Mouse (Mus musculus) adrenal gland, postnatal 25 days (tissue): ENCODE data around the gene Ino80e. TPM values are rescaled to one million over a fixed set of nuclear protein-coding genes. Genes with fewer than 3 reads are reported as not detected.
A peak's percentile ranks its signal among the peaks of the same experiment; 100 is the strongest.
"Not testable (repeated sequence)": the region's sequence is repeated elsewhere in the genome, so short reads cannot be mapped to it uniquely, and the experiment has no call there.

Experiments
- DNase-seq: peaks from one replicate; pipeline ENCODE4 v3.0.0; 2021; ENCODE audit warnings: mixed read lengths
- long read RNA-seq: library from polyadenylated mRNA; stranded (forward); transcript quantifications from one replicate; pipeline ENCODE4 v2.0.0, GENCODE M21; 2021
- total RNA-seq: library from RNA; stranded (reverse); gene quantifications from 2 replicates; pipeline ENCODE4 v1.2.3, GENCODE M21; 2021

Gene Ino80e
- total RNA-seq = 44.4 and 50.5 TPM in 2 replicates
- long read RNA-seq, transcript Ino80e-203 (7 exons, 1,973 nt) = major isoform, 7 of 21 reads
- long read RNA-seq, partial matches to known transcripts = 4 of 21 reads
- long read RNA-seq, other reads (novel, unspliced or antisense) = 7 of 21 reads

DNA sequence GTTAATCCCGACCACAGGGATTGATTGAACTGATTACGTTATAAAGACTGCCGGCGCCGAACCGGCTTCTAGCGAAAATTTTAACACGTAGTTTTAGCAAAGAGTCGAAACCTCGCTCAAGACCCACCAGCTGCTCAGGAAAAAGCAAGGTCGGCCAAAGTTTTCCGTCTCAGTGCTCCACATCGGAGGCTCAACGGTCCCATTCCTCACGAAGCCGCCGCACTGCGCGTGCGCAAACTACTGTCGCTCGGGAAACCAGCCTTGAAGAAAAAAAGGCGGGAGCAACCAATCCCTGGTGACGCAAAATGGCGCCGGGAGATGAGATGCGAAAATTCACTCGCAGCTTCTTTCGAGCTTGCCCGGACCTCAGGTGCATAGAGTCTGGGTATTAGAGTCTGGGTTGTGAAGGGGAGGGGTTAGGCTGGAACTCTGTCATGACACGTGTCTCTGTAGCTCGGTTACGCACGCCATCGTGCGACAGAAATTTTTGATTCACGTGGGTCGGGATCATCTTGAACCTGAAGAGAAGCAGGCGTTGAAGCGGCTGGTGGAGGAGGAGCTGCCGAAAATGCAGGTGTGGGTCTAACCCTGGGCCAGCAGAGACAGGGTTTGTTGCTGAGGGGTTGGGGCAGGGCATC, at the start of gene Ino80e:
Gene Ino80e (minus strand): TSS at position 231 of the 638 bp plus-strand sequence.
- DNase-seq = peak; percentile 94

DNA sequence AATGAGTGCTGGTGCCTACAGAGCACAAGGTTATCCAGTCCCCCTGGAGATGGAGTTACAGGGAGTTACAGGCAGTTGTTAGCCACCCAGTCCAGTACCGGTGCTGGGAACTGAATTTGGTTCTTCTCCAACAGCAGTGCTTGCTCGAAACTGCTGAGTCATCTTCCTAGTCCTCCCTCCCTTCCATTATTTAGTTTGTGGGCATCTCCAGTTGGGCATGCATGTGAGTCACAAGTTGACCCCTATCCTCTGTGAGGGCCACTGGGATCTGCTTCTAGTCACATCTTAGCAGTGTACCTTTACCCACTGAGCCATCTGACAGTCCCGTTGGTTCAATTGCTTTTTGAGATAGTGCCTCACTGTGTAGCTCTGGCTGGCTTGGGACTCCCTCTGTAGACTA, 43.4 kb upstream of the Ino80e start:
- no peak for DNase-seq

DNA sequence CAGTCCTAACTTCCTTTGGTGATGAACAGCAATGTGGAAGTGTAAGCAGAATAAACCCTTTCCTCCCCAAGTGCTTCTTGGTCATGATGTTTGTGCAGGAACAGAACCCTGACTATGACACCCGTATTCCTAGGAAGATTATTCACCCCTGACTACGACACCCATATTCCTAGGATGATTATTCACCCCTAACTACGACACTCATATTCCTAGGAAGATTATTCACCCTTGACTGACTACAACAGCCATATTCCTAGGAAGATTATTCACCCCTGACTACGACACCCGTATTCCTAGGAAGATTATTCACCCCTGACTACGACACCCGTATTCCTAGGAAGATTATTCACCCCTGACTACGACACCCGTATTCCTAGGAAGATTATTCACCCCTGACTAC, 37.6 kb upstream of the Ino80e start:
- DNase-seq = not testable (repeated sequence)

DNA sequence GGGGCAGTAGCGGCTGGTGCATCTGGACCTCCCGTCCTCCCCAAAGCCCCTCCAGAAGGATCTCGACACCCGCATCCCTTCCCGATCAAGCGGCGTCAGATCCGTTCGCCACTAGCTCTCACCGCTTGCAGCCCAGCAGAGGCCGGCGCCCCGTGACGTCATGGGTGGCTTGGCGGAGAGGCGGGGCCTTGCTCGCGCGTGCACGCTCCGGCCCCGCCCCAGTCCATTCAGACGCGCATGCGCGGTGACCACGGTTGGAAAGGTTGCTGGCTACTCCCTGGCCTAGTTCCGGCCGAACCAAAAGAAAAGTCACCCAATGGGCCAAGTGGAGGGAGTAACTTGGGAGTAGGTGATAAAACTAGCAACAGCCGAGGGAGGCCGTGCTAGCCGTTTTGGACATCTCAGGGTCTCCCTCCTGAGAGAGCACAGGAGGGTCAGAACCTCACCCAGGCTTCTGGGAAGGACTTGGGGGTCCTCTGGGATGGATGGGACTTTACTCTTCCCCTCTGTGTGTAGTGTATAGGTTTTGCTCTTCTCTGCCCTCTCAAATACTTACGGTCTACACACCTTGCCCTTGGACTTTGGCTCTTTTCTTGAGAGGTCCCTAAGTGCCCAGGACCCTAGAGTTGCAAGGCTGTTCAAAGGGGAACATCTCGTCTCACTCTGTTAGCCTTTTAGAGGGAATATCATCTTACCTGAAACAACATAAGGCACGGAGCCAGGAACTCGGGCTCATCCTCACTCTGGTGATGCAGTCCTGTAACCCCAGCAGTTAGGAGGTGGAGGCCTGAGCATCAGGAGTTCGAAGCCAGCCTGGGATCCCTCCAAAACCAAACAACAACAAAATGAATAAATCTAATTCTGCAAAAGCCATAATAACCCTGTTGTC, 36.2 kb upstream of the Ino80e start:
- DNase-seq = peak; percentile 100

DNA sequence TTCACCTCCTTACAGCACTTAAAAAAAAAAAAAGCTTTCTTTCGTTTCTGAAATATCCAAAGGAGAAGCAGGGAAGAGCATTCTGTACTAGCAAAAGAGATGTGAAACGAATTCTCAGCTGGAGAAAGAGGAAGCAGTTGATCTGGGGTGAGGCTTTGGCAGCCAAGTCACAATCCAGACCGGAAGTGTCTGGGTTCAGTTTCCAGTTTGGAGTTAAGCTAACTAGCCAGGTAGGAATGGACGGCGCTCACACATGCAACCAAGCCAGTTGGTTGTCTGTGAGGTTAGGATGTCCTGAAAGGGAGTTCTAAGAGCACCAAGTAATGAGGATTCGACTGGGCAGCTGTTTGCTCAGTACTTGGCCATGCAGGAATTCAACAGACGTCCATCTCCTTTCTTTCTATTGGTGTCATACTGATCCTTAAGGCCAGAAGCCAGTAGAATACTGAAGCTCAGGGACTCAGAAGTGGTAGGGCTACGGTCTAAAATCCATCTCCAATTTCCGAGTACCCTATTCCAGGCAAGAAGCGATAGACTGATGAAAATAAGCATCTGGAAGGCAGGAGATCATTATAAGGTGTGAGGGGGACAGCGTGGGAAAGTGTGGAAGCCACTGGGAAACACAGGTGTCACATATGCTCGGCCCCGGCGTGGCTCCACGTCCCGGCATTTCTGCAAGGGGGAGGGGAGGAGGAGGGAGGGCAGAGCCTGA, 35.4 kb upstream of the Ino80e start:
- DNase-seq = no peak

DNA sequence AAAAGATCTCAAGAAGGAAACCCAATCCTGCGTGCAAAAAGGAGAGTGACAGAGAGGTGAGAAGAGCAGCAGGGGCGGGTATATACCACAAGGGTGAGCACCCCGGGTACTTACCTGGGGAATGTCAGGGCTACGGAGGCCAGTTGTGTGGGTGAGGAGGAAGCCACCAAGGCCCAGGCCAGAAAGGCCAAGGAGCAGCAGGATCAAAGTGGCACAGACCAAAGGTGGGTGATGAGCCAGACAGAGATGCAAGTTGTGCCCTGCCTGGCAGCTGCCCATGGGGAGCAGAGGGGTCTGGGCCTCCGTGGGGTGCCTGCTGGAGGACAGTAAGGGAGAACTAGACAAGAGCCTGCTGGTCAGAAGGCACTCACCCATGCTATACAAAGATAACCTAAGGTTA, 34.7 kb upstream of the Ino80e start:
- DNase-seq = no peak

DNA sequence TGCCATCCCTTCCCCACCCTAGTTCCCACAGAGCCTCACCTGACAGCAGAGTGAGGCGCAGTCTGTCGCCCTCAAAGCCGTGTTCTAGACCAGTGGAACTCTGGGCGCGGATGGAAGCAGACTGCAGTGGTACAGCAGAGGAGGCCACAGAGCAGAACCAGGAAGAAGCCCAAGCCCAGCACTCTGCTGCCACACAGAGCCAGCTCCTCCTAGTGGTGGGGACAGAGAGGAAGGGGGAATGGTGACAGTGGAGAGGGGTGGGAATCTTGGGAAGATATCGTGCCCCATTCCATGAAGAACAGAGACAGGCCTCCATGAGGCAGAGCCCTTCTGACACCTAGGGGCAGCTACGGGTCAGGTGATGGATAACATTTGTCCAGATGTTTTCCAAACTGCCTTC, 26.7 kb upstream of the Ino80e start:
- no peak for DNase-seq

DNA sequence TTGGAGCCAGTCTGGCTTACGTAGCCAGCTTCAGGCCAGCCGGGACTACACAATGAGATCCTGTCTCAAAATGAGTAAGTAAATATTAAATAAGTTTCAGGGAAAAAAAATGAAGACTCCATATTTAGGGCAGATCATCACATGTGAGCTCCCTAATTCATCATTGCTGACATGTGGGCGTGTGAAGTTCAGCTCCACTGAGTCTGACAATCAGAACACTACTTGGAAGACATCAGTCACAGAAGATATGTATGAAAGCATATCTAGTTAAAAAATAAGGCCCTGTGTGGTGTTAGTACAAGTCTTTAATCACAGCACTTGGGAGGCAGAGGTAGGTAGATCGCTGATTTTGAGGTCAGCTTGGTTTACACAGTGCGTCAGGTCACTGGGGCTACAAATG, 25.1 kb upstream of the Ino80e start:
- DNase-seq = no peak

DNA sequence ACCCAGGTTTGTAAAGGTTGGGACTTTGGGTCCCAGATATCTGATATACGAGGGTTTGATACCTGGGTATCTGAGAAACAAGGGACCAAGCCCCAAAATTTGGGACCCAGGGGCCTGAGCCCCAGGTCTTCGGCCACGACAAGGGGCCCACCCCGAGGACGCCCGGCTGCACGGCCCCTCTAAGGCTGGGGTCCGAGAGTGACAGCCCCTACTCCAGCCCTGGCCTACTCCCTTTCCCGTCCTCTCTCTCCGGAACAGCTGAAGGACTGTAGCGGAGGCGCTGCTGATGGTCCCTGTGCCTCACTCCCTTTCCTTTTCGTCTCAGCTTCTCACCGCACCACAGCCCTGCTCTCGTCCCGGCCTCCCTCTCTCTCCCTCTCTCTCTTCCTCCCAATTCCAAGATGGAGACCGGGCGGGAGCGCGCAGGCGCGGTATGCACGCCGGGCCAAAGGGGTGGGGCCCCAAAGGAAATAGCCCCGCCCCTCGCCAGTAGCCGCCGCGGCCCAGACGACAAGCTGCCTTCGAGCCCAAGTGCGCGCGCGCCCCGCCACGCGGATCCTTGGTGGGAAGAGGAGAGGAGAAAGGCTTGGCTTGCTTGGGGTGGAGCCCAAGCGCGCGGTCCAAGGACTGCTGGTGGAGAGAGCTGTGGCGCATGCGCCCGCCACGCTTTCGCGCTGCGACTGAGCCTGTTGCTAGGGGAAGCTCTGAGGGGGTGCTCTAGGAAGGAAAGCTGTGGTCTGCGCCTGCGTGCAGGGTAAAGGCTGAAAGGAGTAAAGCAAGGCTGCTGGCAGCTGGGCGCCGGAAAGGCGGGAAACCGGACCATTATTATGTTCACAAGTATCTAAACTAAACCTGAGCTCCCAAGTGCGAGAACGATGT, 22.3 kb upstream of the Ino80e start, which contains the start of gene Taok2:
Gene Taok2 (minus strand): TSS at position 418 of the 879 bp plus-strand sequence.
- DNase-seq = peak; percentile 99

DNA sequence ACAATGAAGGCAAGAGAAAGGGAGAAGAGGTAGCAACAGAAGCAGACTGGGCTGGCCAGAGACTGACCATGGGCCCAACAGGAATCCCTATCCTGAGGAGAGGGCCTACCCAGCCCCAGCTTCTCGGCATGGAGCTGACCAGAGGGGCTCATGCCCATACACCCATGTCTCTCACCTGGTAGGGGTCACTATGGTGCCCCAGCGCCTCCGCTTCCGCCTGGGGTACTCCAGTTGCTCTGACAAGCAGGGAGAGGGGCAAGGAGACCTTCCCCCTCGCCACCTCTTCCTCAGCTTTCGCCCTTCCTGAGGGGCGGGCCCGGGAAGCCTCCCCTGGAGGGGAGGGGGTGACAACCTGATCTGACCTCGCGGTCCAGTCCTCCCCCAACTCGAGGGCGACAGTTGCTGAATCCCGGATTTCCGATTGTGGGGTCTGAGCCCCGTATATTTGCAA, 21.6 kb upstream of the Ino80e start:
- DNase-seq = no peak

DNA sequence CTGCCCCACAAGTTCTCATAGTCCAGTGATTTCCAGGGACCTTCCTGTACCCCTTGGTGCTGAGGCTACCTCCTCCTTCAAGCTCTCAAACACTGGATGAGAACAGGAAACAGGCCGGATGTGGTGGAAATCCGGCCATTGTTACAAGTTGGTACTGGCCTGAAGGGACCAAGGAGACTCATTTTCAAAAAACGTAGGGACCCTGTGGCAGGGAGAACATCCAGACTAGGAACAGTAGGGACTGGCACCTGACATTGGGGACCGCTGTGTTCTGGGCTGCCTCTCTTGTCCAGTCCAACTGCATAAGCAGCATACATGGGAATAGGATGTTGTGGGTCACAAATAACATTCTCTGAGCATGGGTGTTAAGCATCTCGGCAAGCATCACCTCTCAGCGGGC, 18.9 kb upstream of the Ino80e start:
- DNase-seq = no peak

DNA sequence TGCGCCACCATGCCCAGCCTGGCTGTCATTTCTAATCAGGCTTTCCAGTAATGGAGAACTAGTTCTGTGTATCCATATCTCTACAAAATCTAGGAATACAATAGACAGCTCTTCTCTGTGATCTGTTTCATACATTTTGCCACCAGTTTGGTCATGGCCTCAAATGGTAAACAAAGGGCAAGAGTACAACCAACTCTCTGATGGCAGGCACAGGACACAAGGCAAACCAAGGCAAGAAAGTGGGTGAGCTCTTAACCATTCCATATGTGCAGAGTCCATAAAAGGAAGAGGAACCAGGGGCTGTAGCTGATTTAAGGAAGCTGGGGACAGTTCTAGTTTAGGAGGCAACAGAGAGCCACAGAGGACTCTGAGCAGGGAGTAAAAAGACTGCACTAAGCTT, 15.1 kb upstream of the Ino80e start:
- no peak for DNase-seq

DNA sequence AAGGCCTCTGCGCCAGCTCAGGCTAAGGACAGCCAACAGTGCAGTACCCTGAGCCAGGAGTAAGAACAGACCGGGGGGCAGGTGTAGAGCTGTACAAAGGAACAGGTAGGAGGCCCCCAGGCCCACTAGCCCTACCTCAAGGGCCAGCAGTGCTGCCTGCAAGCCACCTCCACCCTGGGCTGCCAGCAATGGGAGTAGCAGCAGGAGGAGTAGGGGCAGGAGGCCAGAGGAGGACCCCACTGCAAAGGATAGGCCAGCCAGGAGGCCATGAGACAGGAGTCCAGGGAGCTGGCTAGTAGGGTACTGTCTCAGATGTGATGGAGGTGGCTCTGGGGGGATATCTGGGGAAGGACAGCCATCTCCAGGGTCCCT, 8.3 kb upstream of the Ino80e start:
- no peak for DNase-seq

DNA sequence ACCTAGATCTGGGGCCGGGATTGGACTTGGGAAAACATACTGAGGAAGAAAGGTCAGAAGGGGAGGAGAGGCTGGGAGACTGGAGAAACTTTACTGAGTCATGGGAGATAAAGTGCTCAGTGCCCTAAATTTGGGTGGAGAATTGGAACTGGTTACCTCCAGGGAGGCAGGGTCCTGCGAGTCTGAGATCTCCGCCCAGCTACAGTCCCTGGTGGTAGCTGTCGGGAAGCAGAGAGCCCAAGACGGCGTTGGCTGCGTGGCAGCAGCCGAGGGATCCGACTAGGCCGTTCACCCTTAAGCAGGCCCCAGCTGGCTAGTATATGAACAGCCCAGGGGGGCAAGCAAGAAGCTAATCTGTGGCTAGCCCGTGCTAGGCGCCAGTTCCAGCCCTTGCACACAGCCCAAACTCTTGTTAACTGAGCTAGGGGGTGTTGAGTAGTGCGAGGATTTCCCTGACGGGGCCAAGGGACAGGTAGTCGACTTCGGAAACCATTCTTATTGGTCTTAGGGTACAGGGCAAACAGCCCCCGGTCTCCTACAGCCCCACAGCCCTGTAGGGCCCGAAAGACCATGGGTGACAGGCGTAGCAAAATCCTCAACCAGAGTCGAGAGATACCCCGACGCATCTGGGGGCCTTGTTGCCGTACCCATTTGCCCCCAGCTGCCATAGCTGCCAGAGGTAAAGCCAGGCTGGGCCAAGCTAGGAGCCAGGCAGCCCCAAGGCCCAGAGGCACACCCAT, 7.8 kb upstream of the Ino80e start:
- DNase-seq = no peak

DNA sequence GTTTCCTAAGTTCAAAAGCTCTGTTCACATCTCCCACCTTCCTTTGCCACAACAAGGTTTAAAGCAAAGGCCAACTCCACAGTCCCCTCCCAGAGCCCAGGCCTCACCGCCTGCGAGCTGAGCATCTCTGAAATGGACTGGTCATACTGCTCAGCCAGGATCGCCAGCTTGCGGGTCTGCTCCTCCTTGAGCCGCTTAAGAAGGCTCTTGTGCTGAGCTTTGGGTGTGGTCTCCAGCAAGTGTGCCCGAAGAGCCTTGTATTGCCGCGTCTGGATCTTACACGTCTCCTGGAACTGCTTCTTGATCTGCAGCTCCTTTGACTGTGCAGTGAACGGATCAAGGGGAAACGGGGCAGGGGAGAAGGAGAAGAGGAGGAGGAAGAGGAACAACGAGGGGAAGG, 5.8 kb upstream of the Ino80e start:
- DNase-seq = no peak

DNA sequence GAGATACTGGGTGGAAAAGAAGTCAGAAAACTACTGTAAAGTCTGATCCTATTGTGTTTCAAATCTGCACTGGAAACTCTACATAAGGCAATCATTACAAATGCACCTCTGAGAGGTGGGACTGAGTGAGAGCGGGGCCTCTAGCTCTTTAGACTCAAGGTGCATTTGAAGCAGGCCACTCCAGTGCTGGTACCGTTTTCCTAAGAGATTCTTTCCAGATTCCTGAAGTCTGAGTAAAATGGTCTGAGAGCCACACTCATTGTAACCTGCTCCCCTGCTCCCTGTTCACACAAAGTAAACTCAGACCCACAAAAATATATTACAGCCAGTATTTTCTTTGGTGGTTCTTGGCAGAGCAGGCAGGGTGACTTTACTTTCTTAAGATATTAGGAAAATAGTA, 5.4 kb upstream of the Ino80e start:
- no peak for DNase-seq

DNA sequence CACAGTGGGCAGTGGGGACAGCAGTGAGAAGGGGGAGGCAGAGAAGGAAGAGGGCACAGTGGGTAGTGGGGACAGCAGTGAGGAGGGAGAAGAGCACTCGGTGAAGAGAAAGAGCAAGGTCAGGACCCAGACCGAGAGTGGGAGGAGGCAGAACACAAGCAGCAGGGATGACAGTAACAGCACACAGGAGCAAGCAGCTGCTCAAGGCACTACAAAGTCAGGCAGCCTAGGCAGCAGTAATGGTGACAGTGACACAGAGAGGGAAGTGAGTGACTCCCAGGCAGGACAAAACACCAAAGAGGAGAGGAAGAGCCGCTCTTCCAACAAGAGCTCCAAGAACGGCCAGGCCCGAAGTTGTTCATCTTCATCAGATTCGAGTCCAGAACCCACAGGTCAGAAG, 1.6 kb upstream of the Ino80e start:
- no peak for DNase-seq

DNA sequence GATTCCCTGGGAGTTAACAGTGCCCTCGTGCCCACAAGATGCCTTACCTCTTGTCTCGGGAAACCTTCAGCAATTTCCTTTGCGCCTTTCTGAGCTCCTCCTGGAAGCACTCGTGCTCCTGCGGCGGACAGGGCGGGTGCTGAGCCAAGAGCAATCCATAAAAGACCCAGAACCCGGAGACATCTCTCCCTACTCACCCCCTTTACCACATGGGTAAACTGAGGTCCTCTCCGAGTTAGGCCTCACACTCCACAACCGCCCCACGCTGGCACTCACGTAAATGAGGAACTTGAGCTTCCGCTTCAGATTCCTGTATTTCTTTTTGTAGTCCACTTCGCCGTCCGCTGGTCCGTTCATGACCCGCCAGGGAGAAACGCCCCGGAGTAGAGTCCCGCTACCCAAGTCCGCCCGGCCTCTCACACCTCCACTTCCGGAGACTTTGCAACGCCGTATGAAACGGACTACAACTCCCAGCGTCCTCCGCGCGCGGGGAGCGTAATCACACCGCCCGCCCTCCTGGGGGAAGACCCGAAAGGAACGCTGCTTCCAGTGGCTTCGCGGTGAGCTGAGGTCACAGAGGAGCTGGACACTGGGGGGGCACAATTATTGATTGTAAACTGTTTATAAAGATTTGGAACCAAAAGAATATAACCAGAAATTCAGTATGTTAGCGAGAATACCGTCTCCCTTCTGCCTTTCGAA, 597 bp downstream of the Ino80e start, which contains the start of gene Hirip3:
Gene Hirip3 (plus strand): TSS at position 544 of the 702 bp plus-strand sequence.
- DNase-seq = peak; percentile 94

DNA sequence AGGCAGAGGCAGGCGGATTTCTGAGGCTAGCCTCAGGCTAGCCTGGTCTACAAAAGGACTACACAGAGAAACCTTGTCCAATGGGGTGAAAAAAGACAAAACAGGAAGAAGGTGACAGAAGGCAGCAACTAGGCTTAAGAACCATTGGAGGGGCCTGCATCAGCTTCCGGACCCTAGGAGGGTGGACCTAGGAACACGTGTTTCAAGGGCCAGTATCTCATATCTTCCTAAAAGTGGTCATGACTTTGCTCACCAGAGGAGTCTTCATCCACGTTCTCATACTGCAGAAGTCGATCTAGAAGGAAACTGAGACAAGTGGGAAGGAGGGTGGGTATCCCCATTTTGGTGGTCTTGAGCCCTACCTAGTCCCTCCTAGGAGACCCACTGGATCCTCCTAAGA, 1.2 kb downstream of the Ino80e start:
- DNase-seq = no peak

DNA sequence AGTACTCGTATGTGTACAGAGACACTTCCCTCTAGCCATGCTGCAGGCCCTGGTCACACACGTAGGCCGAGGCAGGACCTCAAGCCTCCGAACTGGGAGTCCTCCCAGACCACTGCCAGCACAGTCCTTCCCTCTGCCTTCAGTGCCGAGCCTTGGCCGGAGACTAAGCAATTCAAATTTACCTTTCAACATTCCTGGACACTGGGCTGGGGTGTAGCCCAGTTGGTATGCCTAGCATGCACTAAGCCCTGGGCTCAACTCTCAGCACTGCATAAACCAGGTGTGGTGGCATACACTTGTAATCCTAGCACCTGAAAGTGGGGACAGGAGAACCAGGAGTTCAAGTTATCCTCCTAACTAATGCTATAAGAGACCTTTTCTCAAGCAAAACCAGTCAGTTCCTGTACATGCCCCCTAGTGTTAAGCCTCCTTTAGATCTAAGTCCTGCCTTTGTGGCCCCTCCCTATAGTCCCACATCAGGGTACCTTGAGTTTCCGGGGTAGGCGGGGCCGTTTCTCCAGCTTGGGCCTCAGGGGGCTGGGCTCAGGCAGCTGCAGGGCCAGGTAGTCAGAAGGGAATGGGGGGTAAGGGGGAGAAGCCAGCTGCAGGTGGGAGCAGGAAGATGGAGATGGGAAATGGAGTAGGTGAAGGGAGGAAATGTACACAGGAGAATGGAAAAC, 5.3 kb downstream of the Ino80e start:
- DNase-seq = no peak
